Mouse (Mus musculus): ENCODE measurements around the gene Clca3a1. TPM values are rescaled to one million over a fixed set of nuclear protein-coding genes. Genes with fewer than 3 reads are reported as not detected.

The Clca3a1 gene
- polyA plus RNA-seq, 1 experiment from 2014 or later, result 0.09 TPM

DNA sequence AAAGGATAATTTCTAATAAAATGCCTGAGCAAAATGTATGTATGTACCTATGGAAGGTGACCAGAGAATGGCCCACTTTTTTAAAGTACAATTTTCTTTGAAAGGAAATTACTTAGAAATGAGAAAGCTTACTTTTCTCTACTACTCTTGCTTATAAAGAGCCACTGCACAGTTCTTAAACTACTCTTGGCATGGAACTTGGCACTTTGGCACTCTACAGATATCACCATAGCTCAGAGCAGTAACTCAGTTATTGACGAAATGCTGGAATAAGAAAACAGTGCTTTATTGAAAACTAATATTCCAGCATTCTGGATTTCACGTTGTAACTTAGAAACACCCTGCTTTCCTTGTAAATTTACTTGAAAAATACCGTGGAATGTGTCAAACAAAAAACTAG lies 43.7 kb downstream of the Clca3a1 start:
- Histone ChIP-seq H3K9ac (replicated peaks) (no peak overlapping the region), H3K36me3 (peaks cover under 1% of the 10 kb centered on the region; the same call in 1 of the 2 replicates), H3K4me2 (replicated peaks) (no peak overlapping the region), H3K9me3 (no peaks in the 10 kb centered on the region), H3K27ac (replicated peaks) (no peak overlapping the region), H3K27me3 (no peaks in the 10 kb centered on the region), H3K4me3 (no peak overlapping the region), H3K4me1 (peaks cover 26% of the 10 kb centered on the region)
- WGBS, result 93% methylated on average over 3 of the region's 3 CpGs
- ATAC-seq (ENCODE audit: low FRiP score, low read depth), result no peak

DNA sequence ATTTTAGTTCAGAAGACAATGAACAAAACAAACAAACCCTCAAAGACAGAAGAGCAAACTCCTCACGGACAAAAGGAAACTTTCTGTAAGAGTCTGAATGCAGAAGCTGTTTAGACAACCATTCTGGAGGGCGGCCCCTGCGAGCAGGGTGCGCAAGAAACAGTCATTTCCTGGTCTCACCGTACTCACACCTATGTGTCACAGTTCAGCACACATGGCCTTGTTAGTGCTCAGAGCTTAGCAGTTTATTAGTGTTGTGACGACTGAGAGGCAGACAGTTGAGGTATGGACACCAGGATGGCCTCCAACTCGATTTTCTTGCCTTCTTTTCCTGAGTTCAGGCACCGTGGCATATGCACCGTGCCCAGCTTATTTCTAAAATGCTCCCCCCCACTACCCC lies 44.9 kb downstream of the Clca3a1 start:
- H3K4me2 ChIP-seq (replicated peaks), result no peak overlapping the region

DNA sequence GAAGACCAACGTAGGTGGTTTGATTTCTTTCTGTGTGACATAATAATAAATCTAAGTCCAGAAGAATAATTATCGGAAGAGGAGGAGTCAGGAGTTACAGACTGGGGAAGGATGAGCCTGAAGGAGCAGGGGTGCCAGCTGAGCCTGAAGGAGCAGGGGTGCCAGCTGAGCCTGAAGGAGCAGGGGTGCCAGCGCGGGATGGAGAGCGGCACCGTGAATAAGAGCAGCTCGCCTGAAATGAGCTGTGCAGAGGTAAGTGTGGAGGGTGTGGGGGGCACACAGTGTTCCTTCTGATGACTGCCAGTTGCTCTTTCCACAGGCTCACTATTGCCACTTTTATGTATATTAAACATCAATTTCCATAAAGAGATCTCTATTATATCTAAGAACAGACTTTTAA lies 45.7 kb downstream of the Clca3a1 start:
- Histone ChIP-seq H3K9me3 (no peaks in the 10 kb centered on the region), H3K9ac (replicated peaks) (no peak overlapping the region), H3K36me3 (peaks cover 14% of the 10 kb centered on the region), H3K4me3 (no peak overlapping the region), H3K27me3 (no peaks in the 10 kb centered on the region), H3K4me1 (peaks cover 21% of the 10 kb centered on the region), H3K27ac (replicated peaks) (no peak overlapping the region), H3K4me2 (replicated peaks) (no peak overlapping the region)
- 83% methylated on average over 7 of the region's 7 CpGs for WGBS
- ATAC-seq (ENCODE audit: low FRiP score, low read depth), result no peak

More for the DNA sequence above, 44.9 kb downstream of the Clca3a1 start:
- Histone ChIP-seq H3K36me3 (peaks cover 12% of the 10 kb centered on the region), H3K27ac (replicated peaks) (no peak overlapping the region), H3K4me3 (no peak overlapping the region), H3K27me3 (no peaks in the 10 kb centered on the region), H3K9me3 (no peaks in the 10 kb centered on the region), H3K9ac (replicated peaks) (no peak overlapping the region), H3K4me1 (peaks cover 24% of the 10 kb centered on the region)
- whole genome bisulfite sequencing, result 75% methylated on average over 9 of the region's 9 CpGs
- ATAC-seq (ENCODE audit: low FRiP score, low read depth), result no peak

DNA sequence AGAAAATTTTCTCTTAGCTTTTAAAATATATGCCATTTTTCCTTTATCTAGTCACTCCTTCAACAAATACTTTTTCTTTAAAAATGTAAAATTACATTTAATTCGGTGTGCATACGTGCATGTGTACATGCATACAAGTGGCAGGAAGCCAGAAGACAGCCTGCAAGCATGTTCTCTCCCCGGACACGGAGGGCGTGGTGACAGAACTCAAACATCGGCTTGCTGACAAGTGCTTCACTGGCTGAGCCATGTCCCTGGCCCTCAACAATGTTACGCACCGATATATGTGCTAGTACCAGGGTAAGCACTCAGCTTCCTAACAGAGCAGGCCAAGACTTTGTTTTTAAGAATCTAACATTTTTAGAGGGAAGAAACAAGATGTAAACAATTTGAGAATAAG lies 46.2 kb downstream of the Clca3a1 start:
- no peak for ATAC-seq (ENCODE audit: low FRiP score, low read depth)

GRCm38 (mm10) chr3:144714126-144714525 lies 46.7 kb downstream of the Clca3a1 start:
- Histone ChIP-seq H3K4me2 (replicated peaks) (no peak overlapping the region), H3K27ac (replicated peaks) (no peak overlapping the region), H3K36me3 (peaks cover 19% of the 10 kb centered on the region), H3K9ac (replicated peaks) (no peak overlapping the region), H3K9me3 (no peaks in the 10 kb centered on the region), H3K27me3 (no peaks in the 10 kb centered on the region), H3K4me1 (peaks cover 21% of the 10 kb centered on the region), H3K4me3 (no peak overlapping the region)
- no peak for ATAC-seq (ENCODE audit: low FRiP score, low read depth)
- WGBS, result 42% methylated on average over 7 of the region's 7 CpGs

More for the DNA sequence above, 46.2 kb downstream of the Clca3a1 start:
- 90% methylated on average over 8 of the region's 8 CpGs for WGBS
- H3K9ac ChIP-seq (replicated peaks), result no peak overlapping the region
- H3K27ac ChIP-seq (replicated peaks), result no peak overlapping the region
- no peaks in the 10 kb centered on the region for H3K27me3 ChIP-seq
- H3K9me3 ChIP-seq, result no peaks in the 10 kb centered on the region
- H3K36me3 ChIP-seq, result peaks cover 17% of the 10 kb centered on the region
- no peak overlapping the region for H3K4me3 ChIP-seq
- no peak overlapping the region for H3K4me2 ChIP-seq (replicated peaks)
- H3K4me1 ChIP-seq, result peaks cover 21% of the 10 kb centered on the region

- Histone ChIP-seq H3K27ac (replicated peaks) (no peak overlapping the region), H3K4me3 (no peak overlapping the region), H3K9me3 (no peaks in the 10 kb centered on the region), H3K27me3 (no peaks in the 10 kb centered on the region), H3K4me2 (replicated peaks) (no peak overlapping the region), H3K9ac (replicated peaks) (no peak overlapping the region), H3K36me3 (peaks cover 32% of the 10 kb centered on the region), H3K4me1 (peaks cover 7% of the 10 kb centered on the region; the same call in 1 of the 2 replicates)
- 84% methylated on average over 6 of the region's 6 CpGs for WGBS
- ATAC-seq (ENCODE audit: low FRiP score, low read depth), result peak; percentile 75; the same call in 1 of the 2 replicates
These were observed 49.1 kb downstream of the Clca3a1 start for GRCm38 (mm10) chr3:144711607-144712206.

DNA sequence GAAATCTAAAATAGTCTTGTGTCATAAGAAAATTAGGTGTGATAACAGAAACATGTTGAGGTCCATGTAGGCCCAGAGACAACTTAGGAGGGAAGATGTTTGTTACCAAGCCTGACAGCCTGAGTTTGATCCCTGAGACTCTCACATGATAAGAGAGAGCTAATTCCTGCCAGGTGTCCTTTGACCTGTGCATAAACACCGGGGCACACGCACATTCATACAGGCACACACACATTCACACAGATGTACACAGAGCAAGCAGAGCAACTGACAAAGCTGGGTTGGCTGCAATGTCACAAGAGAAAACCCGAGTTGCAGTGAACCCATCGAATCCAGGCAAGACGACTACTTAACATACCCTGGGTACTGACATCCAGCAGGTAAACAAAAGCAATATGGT lies 52.2 kb downstream of the Clca3a1 start:
- Histone ChIP-seq H3K36me3 (peaks cover 40% of the 10 kb centered on the region), H3K4me2 (replicated peaks) (no peak overlapping the region), H3K27me3 (no peaks in the 10 kb centered on the region), H3K4me3 (no peak overlapping the region), H3K4me1 (no peaks in the 10 kb centered on the region), H3K27ac (replicated peaks) (no peak overlapping the region), H3K9ac (replicated peaks) (no peak overlapping the region), H3K9me3 (no peaks in the 10 kb centered on the region)
- no peak for ATAC-seq (ENCODE audit: low FRiP score, low read depth)
- 95% methylated on average over 5 of the region's 5 CpGs for WGBS

DNA sequence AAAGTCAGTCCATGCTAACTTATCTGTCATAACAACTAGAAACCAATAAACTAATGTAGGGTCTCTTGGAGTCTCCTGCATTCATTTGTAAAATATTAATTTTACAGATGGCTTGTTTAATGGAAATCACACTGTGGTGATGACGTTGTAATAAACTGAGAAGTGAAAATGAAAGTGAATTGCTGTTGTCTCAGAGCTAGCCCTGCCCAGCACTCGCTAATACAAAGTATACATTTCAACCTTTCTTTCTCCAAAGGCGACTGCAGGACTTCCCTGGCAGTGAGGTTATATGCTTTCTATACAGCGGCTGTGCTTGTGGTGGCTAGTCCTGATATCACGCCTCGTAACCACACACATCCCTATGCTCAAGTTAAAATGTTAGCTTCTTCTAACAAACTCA lies 56.8 kb downstream of the Clca3a1 start:
- H3K4me1 ChIP-seq, result no peaks in the 10 kb centered on the region
- H3K27ac ChIP-seq (replicated peaks), result no peak overlapping the region
- H3K9me3 ChIP-seq, result no peaks in the 10 kb centered on the region
- no peak for ATAC-seq (ENCODE audit: low FRiP score, low read depth)
- no peaks in the 10 kb centered on the region for H3K27me3 ChIP-seq
- peaks cover 35% of the 10 kb centered on the region for H3K36me3 ChIP-seq
- no peak overlapping the region for H3K4me3 ChIP-seq
- 92% methylated on average over 6 of the region's 6 CpGs for WGBS
- no peak overlapping the region for H3K4me2 ChIP-seq (replicated peaks)
- H3K9ac ChIP-seq (replicated peaks), result no peak overlapping the region

GRCm38 (mm10) chr3:144698790-144699433 lies 61.9 kb downstream of the Clca3a1 start:
- no peak for ATAC-seq (ENCODE audit: low FRiP score, low read depth)
- no peak overlapping the region for H3K9ac ChIP-seq (replicated peaks)
- no peaks in the 10 kb centered on the region for H3K27me3 ChIP-seq
- no peaks in the 10 kb centered on the region for H3K9me3 ChIP-seq
- no peaks in the 10 kb centered on the region for H3K4me1 ChIP-seq
- 89% methylated on average over 5 of the region's 5 CpGs for WGBS
- H3K4me3 ChIP-seq, result no peak overlapping the region
- H3K36me3 ChIP-seq, result peaks cover 52% of the 10 kb centered on the region
- no peak overlapping the region for H3K4me2 ChIP-seq (replicated peaks)
- H3K27ac ChIP-seq (replicated peaks), result no peak overlapping the region

DNA sequence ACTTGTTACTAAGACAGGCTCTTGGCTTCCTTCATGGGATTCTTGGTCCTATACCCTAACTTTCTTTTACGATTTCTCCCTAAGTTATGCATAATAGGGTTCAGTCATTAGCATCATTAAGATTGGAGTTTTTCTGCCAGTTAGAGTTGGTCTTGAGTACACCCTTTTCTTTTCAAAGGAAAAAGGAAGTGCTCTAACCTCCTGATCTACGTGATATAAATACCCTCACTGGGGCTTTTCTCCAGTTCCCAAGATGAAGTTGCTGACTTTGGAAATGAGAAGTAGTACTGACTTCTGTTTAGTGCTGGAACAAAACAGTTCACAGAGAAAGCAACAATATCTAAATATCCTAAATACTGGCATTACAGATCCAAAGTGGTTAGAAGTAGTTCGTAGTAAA lies 62.8 kb downstream of the Clca3a1 start:
- Histone ChIP-seq H3K27ac (replicated peaks) (no peak overlapping the region), H3K9me3 (no peaks in the 10 kb centered on the region), H3K4me2 (replicated peaks) (no peak overlapping the region), H3K4me1 (no peaks in the 10 kb centered on the region), H3K27me3 (no peaks in the 10 kb centered on the region), H3K4me3 (no peak overlapping the region), H3K36me3 (peaks cover 60% of the 10 kb centered on the region), H3K9ac (replicated peaks) (no peak overlapping the region)
- ATAC-seq (ENCODE audit: low FRiP score, low read depth), result no peak
- 93% methylated on average over 3 of the region's 3 CpGs for WGBS

- H3K9ac ChIP-seq (replicated peaks), result no peak overlapping the region
- 80% methylated on average over 5 of the region's 5 CpGs for WGBS
- H3K27ac ChIP-seq (replicated peaks), result no peak overlapping the region
- H3K4me1 ChIP-seq, result no peaks in the 10 kb centered on the region
- no peak for ATAC-seq (ENCODE audit: low FRiP score, low read depth)
- no peaks in the 10 kb centered on the region for H3K9me3 ChIP-seq
- peaks cover 57% of the 10 kb centered on the region for H3K36me3 ChIP-seq
- H3K4me3 ChIP-seq, result no peak overlapping the region
- H3K27me3 ChIP-seq, result no peaks in the 10 kb centered on the region
- no peak overlapping the region for H3K4me2 ChIP-seq (replicated peaks)
These were observed 63.6 kb downstream of the Clca3a1 start for GRCm38 (mm10) chr3:144697154-144697553.

DNA sequence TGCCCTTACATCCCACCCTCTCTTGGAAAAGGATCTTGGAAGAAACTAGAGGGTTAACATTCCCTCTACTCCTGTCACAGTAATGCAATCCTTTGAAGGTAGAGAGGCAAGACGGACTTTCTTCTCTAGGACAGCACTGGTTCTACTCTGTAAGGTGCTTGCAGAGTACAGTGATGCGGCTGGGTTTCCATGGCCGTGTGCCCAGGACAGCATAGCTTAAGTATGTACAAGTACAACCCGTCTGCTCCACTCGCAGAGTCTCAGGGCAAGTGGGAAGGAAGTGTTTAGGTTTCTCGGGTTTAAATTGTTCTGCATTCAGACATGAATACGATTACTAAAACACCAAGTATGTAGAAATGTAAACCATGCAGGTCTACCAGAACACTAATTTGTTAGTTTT lies 65.8 kb downstream of the Clca3a1 start:
- ATAC-seq (ENCODE audit: low FRiP score, low read depth), result no peak
- Histone ChIP-seq H3K4me1 (no peaks in the 10 kb centered on the region), H3K27ac (replicated peaks) (no peak overlapping the region), H3K36me3 (peaks cover 53% of the 10 kb centered on the region), H3K27me3 (no peaks in the 10 kb centered on the region), H3K9ac (replicated peaks) (no peak overlapping the region), H3K4me2 (replicated peaks) (no peak overlapping the region), H3K4me3 (no peak overlapping the region), H3K9me3 (no peaks in the 10 kb centered on the region)
- WGBS, result 90% methylated on average over 7 of the region's 7 CpGs
